Mouse (Mus musculus) telencephalon, adult 2 months (tissue): ENCODE results near the gene Rtl8c.
"Not testable (repeated sequence)": the region's sequence is repeated elsewhere in the genome, so short reads cannot be mapped to it uniquely, and the experiment has no call there.

Experiments used
- DNase-seq: peaks from one replicate; pipeline ENCODE4 v3.0.0-alpha.2; 2011; ENCODE audit warnings: low read depth, low spot score

Gene Rtl8c

GRCm38 (mm10) chrX:53607242-53608121 is at the start of gene Rtl8c:
TSS of gene Rtl8c (plus strand) at chrX:53608032.
- peak; percentile 80 for DNase-seq

- no peak for DNase-seq
These were observed 28.5 kb upstream of the Rtl8c start for GRCm38 (mm10) chrX:53579311-53579710.

- not testable (repeated sequence) for DNase-seq
These were observed 26.4 kb upstream of the Rtl8c start for GRCm38 (mm10) chrX:53581407-53581806.

GRCm38 (mm10) chrX:53583404-53583803 is 24.4 kb upstream of the Rtl8c start:
- not testable (repeated sequence) for DNase-seq

- not testable (repeated sequence) for DNase-seq
These were observed 7.8 kb upstream of the Rtl8c start for GRCm38 (mm10) chrX:53599993-53600392.

GRCm38 (mm10) chrX:53606176-53606575 is 1.7 kb upstream of the Rtl8c start:
- not testable (repeated sequence) for DNase-seq

- no peak for DNase-seq
These were observed 436 bp downstream of the Rtl8c start for GRCm38 (mm10) chrX:53608122-53608813.

GRCm38 (mm10) chrX:53608879-53609278 is 1.0 kb downstream of the Rtl8c start, which contains the start of gene Gm14597:
TSS of gene Gm14597 (minus strand) at chrX:53608979.
- DNase-seq, result not testable (repeated sequence)

- peak; percentile 27 for DNase-seq
These were observed 2.7 kb downstream of the Rtl8c start for GRCm38 (mm10) chrX:53610571-53610970.

GRCm38 (mm10) chrX:53611395-53611794 is 3.6 kb downstream of the Rtl8c start:
- not testable (repeated sequence) for DNase-seq

GRCm38 (mm10) chrX:53638107-53638506 is 30.3 kb downstream of the Rtl8c start:
- not testable (repeated sequence) for DNase-seq

GRCm38 (mm10) chrX:53642604-53642979 is 34.8 kb downstream of the Rtl8c start:
- DNase-seq, result not testable (repeated sequence)

GRCm38 (mm10) chrX:53642980-53643961 is 35.4 kb downstream of the Rtl8c start, which contains the start of gene Rtl8a:
TSS of gene Rtl8a (minus strand) at chrX:53643682.
- DNase-seq, result peak; percentile 60

- DNase-seq, result peak; percentile 16
These were observed 38.1 kb downstream of the Rtl8c start for GRCm38 (mm10) chrX:53645885-53646284.

- not testable (repeated sequence) for DNase-seq
These were observed 45.1 kb downstream of the Rtl8c start for GRCm38 (mm10) chrX:53652917-53653316.
